Mouse (Mus musculus): ENCODE results near the gene Galp.

DNA sequence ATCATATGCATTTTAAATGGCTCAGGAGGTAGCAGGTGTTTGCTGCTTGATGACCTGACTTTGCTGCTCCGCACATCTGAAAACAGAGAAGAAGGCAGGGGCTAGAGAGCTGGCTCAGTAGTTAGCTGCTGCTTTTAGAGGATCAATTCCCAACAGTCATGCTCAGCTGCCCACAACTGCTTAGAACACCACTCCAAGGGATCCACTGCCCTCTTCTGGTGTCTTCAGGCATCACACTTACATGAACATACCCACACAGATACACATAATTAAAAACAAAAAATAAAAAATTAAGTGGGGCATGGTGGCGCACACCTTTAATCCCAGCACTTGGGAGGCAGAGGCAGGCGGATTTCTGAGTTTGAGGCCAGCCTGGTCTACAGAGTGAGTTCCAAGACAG, 65.2 kb downstream of the Galp start:
- TF ChIP-seq MAX (IDR thresholded peaks at IDR 0.05) (no peak), USF1 (IDR thresholded peaks at IDR 0.05; ENCODE audit: low read depth) (no peak), MYOD1 (IDR thresholded peaks at IDR 0.05; ENCODE audit: control insufficient read depth, insufficient read length, low read depth) (no peak), CTCF (IDR thresholded peaks at IDR 0.05; ENCODE audit: control insufficient read depth, insufficient read depth, insufficient read length) (no peak)

Measured in C2C12 (cell line).